Mouse (Mus musculus) ovary, adult 2 months (tissue): ENCODE results near the gene Smim9. TPM values are rescaled to one million over a fixed set of nuclear protein-coding genes. Genes with fewer than 3 reads are reported as not detected.

Experiments
- polyA plus RNA-seq: library from polyadenylated mRNA; depleted of rRNA; stranded (reverse); fragments of >200 nt; gene quantifications from 2 replicates; pipeline ENCODE4 v1.2.3, GENCODE M21; 2012; rRNA removed

The Smim9 gene
- polyA plus RNA-seq, result not detected in 2 replicates

DNA sequence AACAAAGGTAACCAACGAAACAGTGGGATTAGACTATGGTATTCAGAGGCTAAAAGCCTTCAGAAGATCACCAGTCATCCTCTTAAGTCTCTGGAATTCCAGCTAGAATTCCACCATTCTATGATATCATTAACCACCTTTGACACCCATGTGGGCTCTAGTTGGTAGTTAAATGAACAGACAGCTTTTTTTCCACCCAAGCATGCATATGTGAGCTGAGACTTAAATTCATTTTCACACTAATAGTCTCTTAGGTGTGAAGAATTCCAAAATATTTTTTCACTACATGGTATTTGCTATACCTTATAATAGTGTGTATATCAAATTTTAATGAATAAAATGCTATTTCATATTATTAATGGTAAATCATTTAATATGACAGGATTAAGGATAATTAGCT, at the start of gene Smim9:
TSS of gene Smim9 (minus strand) at position 101 of the 400 bp plus-strand sequence.

DNA sequence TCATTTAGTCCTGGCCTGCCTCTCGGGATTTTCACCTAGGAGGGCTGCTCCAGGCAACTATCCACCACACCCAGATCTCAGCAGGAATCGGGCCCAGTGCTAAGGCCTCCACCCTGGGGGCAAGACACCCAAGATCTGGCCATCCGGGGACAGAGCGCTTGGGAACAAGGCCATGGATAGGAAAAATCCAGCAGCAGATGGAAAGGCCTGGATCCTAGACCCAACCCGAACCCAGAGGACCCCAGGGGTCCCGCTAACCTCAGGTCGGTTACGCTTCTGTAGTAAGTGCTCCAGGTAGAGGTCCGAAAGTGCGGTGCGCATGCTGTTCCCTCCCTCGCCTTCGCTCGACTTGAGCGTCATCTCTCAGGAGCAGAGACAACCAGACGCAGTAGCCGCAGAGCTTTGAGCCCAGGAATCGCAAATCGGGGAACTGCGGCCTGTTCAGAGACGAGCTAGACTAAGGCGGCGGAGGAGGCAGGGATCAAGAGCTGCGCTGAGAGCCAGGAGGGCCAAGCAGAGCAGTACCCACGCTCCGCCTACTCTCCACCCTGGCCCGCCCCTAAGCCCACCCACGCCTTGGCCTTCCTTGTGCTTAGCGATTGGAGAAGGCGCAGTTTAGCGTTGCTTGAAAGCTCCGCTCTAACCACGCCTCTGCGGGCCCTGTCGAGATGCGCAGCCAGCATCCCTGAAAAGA, 33.0 kb downstream of the Smim9 start, which contains the start of gene Mpp1:
TSS of gene Mpp1 (minus strand) at position 550 of the 694 bp plus-strand sequence.

Other genes starting within 250 kb of the Smim9 start
- gene Gab3, start 78.3 kb downstream of the Smim9 start, polyA plus RNA-seq, result 0.87 and 1.1 TPM in 2 replicates
- gene Dkc1, start 67.9 kb downstream of the Smim9 start, polyA plus RNA-seq, result 11.7 and 13.4 TPM in 2 replicates
- gene Mpp1, start 32.8 kb downstream of the Smim9 start, polyA plus RNA-seq, result 25.2 and 53.8 TPM in 2 replicates
- 4.0 and 4.2 TPM in 2 replicates for gene Fundc2, start 218.6 kb upstream of the Smim9 start, polyA plus RNA-seq
- gene F8, start 218.8 kb upstream of the Smim9 start, polyA plus RNA-seq, result 0.76 and 1.9 TPM in 2 replicates